Mouse (Mus musculus) heart, adult 9 months (tissue): ENCODE data around the gene Vmn1r128.
"Not testable (repeated sequence)": the region's sequence is repeated elsewhere in the genome, so short reads cannot be mapped to it uniquely, and the experiment has no call there.

Source experiments
- DNase-seq, 2 experiments: peaks; one replicate each; pipeline ENCODE4 v3.0.0; 2022; ENCODE audit warnings: low spot score in 2 of 2

The Vmn1r128 gene

GRCm38 (mm10) chr7:21349073-21349472 lies at the start of gene Vmn1r128:
Gene Vmn1r128 (plus strand): TSS chr7:21349373.
- not testable (repeated sequence) for DNase-seq

GRCm38 (mm10) chr7:21301367-21301766 lies 47.8 kb upstream of the Vmn1r128 start, which contains the start of gene Vmn1r126:
Gene Vmn1r126 (minus strand): TSS chr7:21301467.
- not testable (repeated sequence) for DNase-seq

- not testable (repeated sequence) for DNase-seq
Observed at GRCm38 (mm10) chr7:21319761-21320160, 29.4 kb upstream of the Vmn1r128 start, which contains the start of gene Vmn1r127. Gene Vmn1r127 (minus strand): TSS chr7:21319861.

- not testable (repeated sequence) for DNase-seq
Observed at GRCm38 (mm10) chr7:21361191-21361590, 12.0 kb downstream of the Vmn1r128 start, which contains the start of gene Vmn1r129. Gene Vmn1r129 (minus strand): TSS chr7:21361291.
